ENCODE assay signal across 16 mouse cellular contexts in the genomic region with DNA sequence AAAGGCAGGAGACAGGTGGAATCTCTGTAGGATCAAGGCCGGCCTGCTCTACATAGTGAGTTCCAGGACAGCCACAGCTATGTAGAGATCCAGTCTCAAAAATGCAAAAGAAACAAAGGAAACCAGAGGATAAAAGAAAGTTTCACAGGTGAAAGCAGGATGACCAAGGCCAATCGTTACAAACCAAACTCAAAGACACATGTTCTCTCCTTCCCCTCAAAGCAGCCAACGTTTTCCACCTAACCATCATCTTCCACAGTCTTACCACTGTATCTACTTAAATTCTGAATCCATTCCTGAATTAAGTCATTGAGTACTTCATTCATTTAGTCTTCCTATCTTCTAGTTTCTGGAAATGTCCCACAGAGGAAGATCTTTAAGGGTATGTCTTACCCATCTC. TPM values are rescaled to one million over a fixed set of nuclear protein-coding genes. Genes with fewer than 3 reads are reported as not detected.
A peak's percentile ranks its signal among the peaks of the same experiment; 100 is the strongest.
DNase-seq lines count a peak whose midpoint lies in the region; ATAC-seq and TF ChIP-seq lines count a peak whose summit lies in the region.
"Had no signal": no experiment of that assay in that cellular context is flagged by ENCODE, and none has a peak within 500 bp of the region (broad histone marks: within the 10 kb centered on the region; RNA-seq: fewer than 3 reads in every experiment).

No protein-coding gene starts in this region.

- no peaks in the 10 kb centered on the region for H3K4me1 ChIP-seq in forebrain, embryonic 11.5 days (replicated peaks; ENCODE audit: control insufficient read depth, insufficient read depth, low read length)
- no peaks in the 10 kb centered on the region; the same call in 1 of the 2 replicates for H3K4me1 ChIP-seq in forebrain, postnatal 0 days (ENCODE audit: insufficient read depth)
- H3K4me1 ChIP-seq in kidney, postnatal 0 days (replicated peaks; ENCODE audit: insufficient read depth, low read length), result 0 out of 2 replicates have a peak, but pooled peaks cover 5% of the 10 kb centered on the region
- H3K4me1 ChIP-seq in kidney, embryonic 16.5 days (ENCODE audit: insufficient read depth, low read length), result peaks cover 5% of the 10 kb centered on the region
- H3K4me1 ChIP-seq in MEL (ENCODE audit: control insufficient read depth in 1 of 2, insufficient read depth in 2 of 2, low read length in 2 of 2), result peaks cover 0 to 5% of the 10 kb centered on the region in 2 experiments; a peak in 2 of 4 replicates

- H3K4me3 ChIP-seq in forebrain, embryonic 11.5 days (ENCODE audit: low read depth, low read length), result no peak overlapping the region
- H3K4me3 ChIP-seq in forebrain, postnatal 0 days (ENCODE audit: low read depth, low read length), result no peak overlapping the region
- no peak overlapping the region for H3K4me3 ChIP-seq in kidney, postnatal 0 days (replicated peaks; ENCODE audit: low read depth, low read length)
- no peak overlapping the region for H3K4me3 ChIP-seq in kidney, embryonic 16.5 days (ENCODE audit: low read length)
- no peak overlapping the region for H3K4me3 ChIP-seq in MEL (ENCODE audit: control insufficient read depth in 1 of 2, insufficient read depth in 1 of 2, low read depth in 2 of 2, low read length in 2 of 2)
- H3K4me3 ChIP-seq: embryonic facial prominence, embryonic 15.5 days; erythroblast, embryonic 14.5 days; forebrain, embryonic 13.5 days; hindbrain, embryonic 12.5 days had no signal

- WGBS in forebrain, embryonic 11.5 days, result 49% methylated on average over 3 of the region's 3 CpGs
- 49% methylated on average over 3 of the region's 3 CpGs for WGBS in forebrain, postnatal 0 days
- 37% methylated on average over 3 of the region's 3 CpGs for WGBS in kidney, postnatal 0 days
- 51% methylated on average over 3 of the region's 3 CpGs for WGBS in kidney, embryonic 16.5 days

- H3K36me3 ChIP-seq in forebrain, embryonic 11.5 days (ENCODE audit: control insufficient read depth, insufficient read depth, low read length), result peaks cover 6% of the 10 kb centered on the region; the same call in 1 of the 2 replicates
- peaks cover 21% of the 10 kb centered on the region for H3K36me3 ChIP-seq in forebrain, postnatal 0 days (ENCODE audit: insufficient read depth)
- peaks cover 15% of the 10 kb centered on the region; the same call in 1 of the 2 replicates for H3K36me3 ChIP-seq in kidney, postnatal 0 days (ENCODE audit: insufficient read depth, low read length)
- peaks cover 15% of the 10 kb centered on the region for H3K36me3 ChIP-seq in kidney, embryonic 16.5 days (ENCODE audit: insufficient read depth, low read length)
- H3K36me3 ChIP-seq in MEL (ENCODE audit: control insufficient read depth in 1 of 2, insufficient read depth in 2 of 2, low read length in 2 of 2), result peaks cover 16 to 25% of the 10 kb centered on the region in 2 experiments

- TF ChIP-seq EP300 in MEL (IDR thresholded peaks at IDR 0.05; ENCODE audit: low read depth in 1 of 2, low read length in 2 of 2), result no peak

- intact Hi-C loops in heart, postnatal 25 days (cut with DNase I), result loop anchor here (2.0 to 10.0 kb wide), 5 partner anchors 100 to 376 kb away; a partner anchor contains a TSS

- no peak for TF ChIP-seq POLR2A in MEL (IDR thresholded peaks at IDR 0.05; ENCODE audit: control insufficient read depth in 1 of 2, insufficient read depth in 1 of 2, low read depth in 1 of 2, low read length in 2 of 2, poor library complexity in 1 of 2)

- no peak for TF ChIP-seq CTCF in forebrain, postnatal 0 days (IDR thresholded peaks at IDR 0.05; ENCODE audit: low read depth)
- no peak for TF ChIP-seq CTCF in kidney, postnatal 0 days (IDR thresholded peaks at IDR 0.05; ENCODE audit: low read depth)
- TF ChIP-seq CTCF in MEL (IDR thresholded peaks at IDR 0.05 in 2 of 3, conservative IDR thresholded peaks at IDR 0.05 in 1 of 3; ENCODE audit: control insufficient read depth in 1 of 3, insufficient read depth in 1 of 3, low read depth in 2 of 3, low read length in 3 of 3, poor library complexity in 1 of 3, severe bottlenecking in 1 of 3), result no peak

- TF ChIP-seq RAD21 in MEL (IDR thresholded peaks at IDR 0.05; ENCODE audit: low read depth, low read length), result no peak

- no peaks in the 10 kb centered on the region for H3K27me3 ChIP-seq in forebrain, embryonic 11.5 days (ENCODE audit: control insufficient read depth, insufficient read depth, low read length)
- H3K27me3 ChIP-seq in forebrain, postnatal 0 days (ENCODE audit: insufficient read depth, low read length), result no peaks in the 10 kb centered on the region
- no peaks in the 10 kb centered on the region for H3K27me3 ChIP-seq in kidney, postnatal 0 days (ENCODE audit: insufficient read depth, low read length)
- H3K27me3 ChIP-seq in kidney, embryonic 16.5 days (ENCODE audit: insufficient read depth, low read length), result no peaks in the 10 kb centered on the region
- H3K27me3 ChIP-seq in MEL (ENCODE audit: control insufficient read depth in 1 of 2, insufficient read depth in 2 of 2, low read length in 2 of 2), result no peaks in the 10 kb centered on the region
- H3K27me3 ChIP-seq: embryonic facial prominence, embryonic 15.5 days; forebrain, embryonic 13.5 days; hindbrain, embryonic 12.5 days had no signal

- H3K4me2 ChIP-seq in forebrain, embryonic 11.5 days (ENCODE audit: low read depth, low read length, severe bottlenecking), result no peak overlapping the region
- no peak overlapping the region for H3K4me2 ChIP-seq in forebrain, postnatal 0 days (ENCODE audit: low read depth)
- no peak overlapping the region for H3K4me2 ChIP-seq in kidney, postnatal 0 days (ENCODE audit: low read length)
- no peak overlapping the region for H3K4me2 ChIP-seq in kidney, embryonic 16.5 days (replicated peaks; ENCODE audit: low read depth, low read length)
- H3K4me2 ChIP-seq: embryonic facial prominence, embryonic 15.5 days; forebrain, embryonic 13.5 days; heart, embryonic 11.5 days; hindbrain, embryonic 12.5 days had no signal

- H3K79me2 ChIP-seq in MEL (ENCODE audit: control insufficient read depth, insufficient read depth, low read length, poor library complexity), result no peaks in the 10 kb centered on the region

- no peak for DNase-seq in forebrain, embryonic 11.5 days (ENCODE audit: low spot score)
- DNase-seq in forebrain, postnatal 0 days, result no peak
- DNase-seq in heart, adult 11 months, result peak; percentile 61
- DNase-seq in heart, postnatal 25 days (ENCODE audit: low spot score), result no peak
- DNase-seq in kidney, postnatal 0 days (ENCODE audit: low spot score), result no peak
- no peak for DNase-seq in MEL (ENCODE audit: low read depth, low spot score)

- no peak overlapping the region for H3K27ac ChIP-seq in forebrain, embryonic 11.5 days (ENCODE audit: low read depth, low read length)
- no peak overlapping the region for H3K27ac ChIP-seq in forebrain, postnatal 0 days (ENCODE audit: low read depth, low read length)
- H3K27ac ChIP-seq in kidney, postnatal 0 days, result no peak overlapping the region
- H3K27ac ChIP-seq in kidney, embryonic 16.5 days (ENCODE audit: low read length), result no peak overlapping the region
- H3K27ac ChIP-seq in MEL (ENCODE audit: control insufficient read depth, low read depth, low read length), result peak overlapping the region; percentile 23; the same call in 1 of the 2 replicates
- H3K27ac ChIP-seq: embryonic facial prominence, embryonic 15.5 days; forebrain, embryonic 13.5 days; hindbrain, embryonic 12.5 days; hindbrain, postnatal 0 days had no signal

- no peak overlapping the region for H3K9ac ChIP-seq in forebrain, embryonic 11.5 days (ENCODE audit: low read length)
- no peak overlapping the region for H3K9ac ChIP-seq in forebrain, postnatal 0 days
- H3K9ac ChIP-seq in kidney, postnatal 0 days (ENCODE audit: low read depth, low read length), result no peak overlapping the region
- no peak overlapping the region for H3K9ac ChIP-seq in kidney, embryonic 16.5 days (replicated peaks; ENCODE audit: low read length)
- H3K9ac ChIP-seq in MEL (ENCODE audit: control insufficient read depth, low read depth, low read length, poor library complexity, severe bottlenecking), result no peak overlapping the region
- H3K9ac ChIP-seq: embryonic facial prominence, embryonic 15.5 days; forebrain, embryonic 13.5 days; hindbrain, embryonic 12.5 days had no signal

- ATAC-seq in forebrain, embryonic 11.5 days (replicated peaks; ENCODE audit: low FRiP score), result 0 out of 2 replicates have a peak, but pooled peaks have one; percentile 27
- no peak for ATAC-seq in forebrain, postnatal 0 days
- ATAC-seq in kidney, postnatal 0 days (replicated peaks; ENCODE audit: low FRiP score, low read depth), result 0 out of 2 replicates have a peak, but pooled peaks have one; percentile 23
- no peak for ATAC-seq in kidney, embryonic 16.5 days (ENCODE audit: low FRiP score, low TSS enrichment)

- no peaks in the 10 kb centered on the region for H3K9me3 ChIP-seq in forebrain, embryonic 11.5 days (ENCODE audit: control insufficient read depth, low read length)
- H3K9me3 ChIP-seq in forebrain, postnatal 0 days (ENCODE audit: low read length), result no peaks in the 10 kb centered on the region
- H3K9me3 ChIP-seq in kidney, postnatal 0 days (replicated peaks; ENCODE audit: low read length), result no peaks in the 10 kb centered on the region
- no peaks in the 10 kb centered on the region for H3K9me3 ChIP-seq in kidney, embryonic 16.5 days (ENCODE audit: low read length)
- H3K9me3 ChIP-seq in MEL (replicated peaks; ENCODE audit: insufficient read depth, low read length), result no peaks in the 10 kb centered on the region
- H3K9me3 ChIP-seq: embryonic facial prominence, embryonic 15.5 days; forebrain, embryonic 13.5 days; hindbrain, embryonic 12.5 days had no signal

RNA-seq across cellular contexts. Expression of a gene that starts 3.4 kb away (rescaled TPM):
- polyA plus RNA-seq in forebrain, embryonic 11.5 days (2014; fragmentation: Nextera tagmentation; extraction: Ambion mirVana), result 27.6 and 30.7 TPM in 2 replicates
- 16.0 and 16.8 TPM in 2 replicates for total RNA-seq in forebrain, postnatal 0 days (2014; rRNA removed)
- 14.2 TPM in 2 replicates for polyA plus RNA-seq in forebrain, postnatal 0 days (2015; fragmentation: Nextera tagmentation; extraction: Ambion mirVana)
- total RNA-seq in heart, postnatal 25 days (2021), result 10 to 100 TPM; 14.4 to 14.6 TPM
- polyA plus RNA-seq in kidney, postnatal 0 days (2015; fragmentation: Nextera tagmentation; extraction: Ambion mirVana), result 33.0 and 33.7 TPM in 2 replicates
- polyA plus RNA-seq in kidney, embryonic 16.5 days (2015; fragmentation: Nextera tagmentation; extraction: Ambion mirVana), result 29.3 and 31.0 TPM in 2 replicates
- total RNA-seq in MEL (2012; rRNA removed), result 0.08 and 0.10 TPM in 2 replicates
- polyA plus RNA-seq in MEL (2012; ENCODE audit: insufficient read depth in 1 of 2, insufficient read length in 2 of 2, low read depth in 1 of 2, low replicate concordance in 2 of 2, missing spikeins in 1 of 2), result under 1 TPM in 1 of 2 experiments, not detected in 1; 0.22 TPM

RNA-seq across cellular contexts. Expression of a gene that starts 13.7 kb away (rescaled TPM):
- polyA plus RNA-seq in forebrain, embryonic 11.5 days (2014; fragmentation: Nextera tagmentation; extraction: Ambion mirVana), result 35.9 and 40.9 TPM in 2 replicates
- total RNA-seq in forebrain, postnatal 0 days (2014; rRNA removed), result 14.0 and 20.8 TPM in 2 replicates
- polyA plus RNA-seq in forebrain, postnatal 0 days (2015; fragmentation: Nextera tagmentation; extraction: Ambion mirVana), result 14.2 and 18.7 TPM in 2 replicates
- total RNA-seq in heart, postnatal 25 days (2021), result 10 to 100 TPM in 1 of 2 experiments, 1 to 10 TPM in 1; 8.3 to 10.0 TPM
- polyA plus RNA-seq in kidney, postnatal 0 days (2015; fragmentation: Nextera tagmentation; extraction: Ambion mirVana), result 19.3 and 20.5 TPM in 2 replicates
- polyA plus RNA-seq in kidney, embryonic 16.5 days (2015; fragmentation: Nextera tagmentation; extraction: Ambion mirVana), result 23.2 and 25.7 TPM in 2 replicates
- 13.9 and 15.5 TPM in 2 replicates for total RNA-seq in MEL (2012; rRNA removed)
- 10 to 100 TPM in 1 of 2 experiments, not detected in 1; 21.4 TPM for polyA plus RNA-seq in MEL (2012; ENCODE audit: insufficient read depth in 1 of 2, insufficient read length in 2 of 2, low read depth in 1 of 2, low replicate concordance in 2 of 2, missing spikeins in 1 of 2)

RNA-seq across cellular contexts. Expression of a gene that starts 14.8 kb away (rescaled TPM):
- polyA plus RNA-seq in forebrain, embryonic 11.5 days (2014; fragmentation: Nextera tagmentation; extraction: Ambion mirVana), result 2,577 and 2,646 TPM in 2 replicates
- 737 and 787 TPM in 2 replicates for total RNA-seq in forebrain, postnatal 0 days (2014; rRNA removed)
- 1,083 and 1,166 TPM in 2 replicates for polyA plus RNA-seq in forebrain, postnatal 0 days (2015; fragmentation: Nextera tagmentation; extraction: Ambion mirVana)
- 100 to 1,000 TPM; 407 to 495 TPM for total RNA-seq in heart, postnatal 25 days (2021)
- 1,049 and 1,178 TPM in 2 replicates for polyA plus RNA-seq in kidney, postnatal 0 days (2015; fragmentation: Nextera tagmentation; extraction: Ambion mirVana)
- polyA plus RNA-seq in kidney, embryonic 16.5 days (2015; fragmentation: Nextera tagmentation; extraction: Ambion mirVana), result 1,654 and 1,686 TPM in 2 replicates
- 542 and 594 TPM in 2 replicates for total RNA-seq in MEL (2012; rRNA removed)
- polyA plus RNA-seq in MEL (2012; ENCODE audit: insufficient read depth in 1 of 2, insufficient read length in 2 of 2, low read depth in 1 of 2, low replicate concordance in 2 of 2, missing spikeins in 1 of 2), result 1,000 to 10,000 TPM; 1,502 to 1,739 TPM

RNA-seq across cellular contexts. Expression of a gene that starts 29.5 kb away (rescaled TPM):
- polyA plus RNA-seq in forebrain, embryonic 11.5 days (2014; fragmentation: Nextera tagmentation; extraction: Ambion mirVana), result 1.3 and 1.7 TPM in 2 replicates
- total RNA-seq in forebrain, postnatal 0 days (2014; rRNA removed), result 2.3 and 5.2 TPM in 2 replicates
- 0.82 and 2.0 TPM in 2 replicates for polyA plus RNA-seq in forebrain, postnatal 0 days (2015; fragmentation: Nextera tagmentation; extraction: Ambion mirVana)
- total RNA-seq in heart, postnatal 25 days (2021), result under 1 TPM; 0.08 to 0.13 TPM
- polyA plus RNA-seq in kidney, postnatal 0 days (2015; fragmentation: Nextera tagmentation; extraction: Ambion mirVana), result 0.52 and 0.55 TPM in 2 replicates
- 0.71 and 0.84 TPM in 2 replicates for polyA plus RNA-seq in kidney, embryonic 16.5 days (2015; fragmentation: Nextera tagmentation; extraction: Ambion mirVana)
- total RNA-seq in MEL (2012; rRNA removed), result 0.13 and 0.42 TPM in 2 replicates
- under 1 TPM in 1 of 2 experiments, not detected in 1; 0.13 TPM for polyA plus RNA-seq in MEL (2012; ENCODE audit: insufficient read depth in 1 of 2, insufficient read length in 2 of 2, low read depth in 1 of 2, low replicate concordance in 2 of 2, missing spikeins in 1 of 2)
- total RNA-seq: common myeloid progenitor, adult 5-6 weeks had no signal
- polyA plus RNA-seq: CD4-positive, CD25-positive, alpha-beta regulatory T cell, adult 4 months; G1E had no signal

Comparison
In these comparisons a context has a peak if more than half of its experiments do, and no peak if none do; other contexts are left out.
1. ATAC-seq: peak in forebrain, embryonic 11.5 days (single experiment) and kidney, postnatal 0 days (single experiment); none in forebrain, postnatal 0 days (single experiment) and kidney, embryonic 16.5 days (single experiment).
2. RNA of a gene that starts 3.4 kb away (polyA plus RNA-seq): 33.0 to 33.7 TPM in kidney, postnatal 0 days, 29.3 to 31.0 TPM in kidney, embryonic 16.5 days, 27.6 to 30.7 TPM in forebrain, embryonic 11.5 days and 14.2 TPM in forebrain, postnatal 0 days; 0.22 TPM in MEL; every median in the first group is over 10 times any median in the second.